Mouse (Mus musculus) cortical plate, adult 2 months (tissue): ENCODE measurements around the gene Fam160b1. TPM values are rescaled to one million over a fixed set of nuclear protein-coding genes. Genes with fewer than 3 reads are reported as not detected.

Experiments used
- H3K27ac ChIP-seq: fragments of 200-500 bp; 2 replicates; pipeline ENCODE4 v1.5.1; 2012; ENCODE audit warnings: low read length, control low read depth, inconsistent platforms; ENCODE audit not compliant: insufficient read depth
- H3K4me1 ChIP-seq: fragments of 200-500 bp; 2 replicates; pipeline ENCODE4 v1.6.1; 2011; ENCODE audit warnings: low read length; ENCODE audit not compliant: control insufficient read depth, insufficient read depth
- H3K4me3 ChIP-seq: fragments of 200-500 bp; 2 replicates; pipeline ENCODE4 v1.5.1; 2011; ENCODE audit warnings: mild to moderate bottlenecking, low read length, control low read depth; ENCODE audit not compliant: insufficient read depth
- CTCF ChIP-seq: fragments of 200-500 bp; IDR thresholded peaks from 2 replicates; pipeline ENCODE4 v1.5.1; 2011; ENCODE audit warnings: mild to moderate bottlenecking, control low read depth, low read length; ENCODE audit not compliant: insufficient read depth; ENCODE audit errors: extremely low read depth
- POLR2A ChIP-seq: fragments of 200-500 bp; IDR thresholded peaks from 2 replicates; pipeline ENCODE4 v1.6.1; 2011; ENCODE audit warnings: mild to moderate bottlenecking, low read length, control low read depth; ENCODE audit not compliant: insufficient read depth; ENCODE audit errors: extremely low read depth
- polyA plus RNA-seq: library from polyadenylated mRNA; depleted of rRNA; stranded (reverse); fragments of >200 nt; gene quantifications from 2 replicates; pipeline ENCODE4 v1.2.3, GENCODE M21; 2012

Fam160b1 gene
- polyA plus RNA-seq, 1 experiment: 16.9 TPM

GRCm38 (mm10) chr19:57357244-57357643, 3.2 kb upstream of the Fam160b1 start:
- TF ChIP-seq POLR2A: no peak
- no peak for TF ChIP-seq CTCF
- Histone ChIP-seq H3K4me1 (peaks cover 4% of the 10 kb centered on the region; the same call in 1 of the 2 replicates), H3K4me3 (no peak overlapping the region), H3K27ac (no peak overlapping the region)

DNA sequence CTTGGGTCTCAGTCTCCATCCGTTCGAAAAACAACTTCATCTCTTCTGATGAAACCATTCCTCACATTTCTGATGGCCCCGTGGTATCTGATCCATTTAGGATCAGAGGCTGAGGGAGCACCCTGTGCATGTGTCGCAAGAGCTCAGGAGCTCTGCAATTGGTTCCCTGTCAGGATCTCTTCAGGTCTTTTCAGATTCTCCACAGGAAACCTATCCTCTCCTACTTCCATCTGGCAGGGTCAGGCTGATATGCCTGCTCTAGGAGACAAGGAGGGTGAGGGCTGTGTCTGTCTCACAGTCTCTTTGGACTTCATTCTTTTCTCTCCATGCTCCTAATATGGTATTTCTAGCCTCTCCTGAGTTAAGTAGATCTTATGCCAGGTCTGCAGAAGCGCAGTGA, 2.7 kb upstream of the Fam160b1 start:
- TF ChIP-seq POLR2A (no peak), CTCF (no peak)
- Histone ChIP-seq H3K27ac (no peak overlapping the region), H3K4me1 (peaks cover 6% of the 10 kb centered on the region; the same call in 1 of the 2 replicates), H3K4me3 (no peak overlapping the region)

- TF ChIP-seq CTCF (peak; percentile 48), POLR2A (no peak)
- Histone ChIP-seq H3K4me3 (peak overlapping the region; percentile 7), H3K4me1 (peaks cover 5% of the 10 kb centered on the region; the same call in 1 of the 2 replicates), H3K27ac (no peak overlapping the region)
These were observed 2.2 kb upstream of the Fam160b1 start for GRCm38 (mm10) chr19:57358322-57358721.

GRCm38 (mm10) chr19:57358836-57359598, 1.5 kb upstream of the Fam160b1 start:
- Histone ChIP-seq H3K4me3 (peak overlapping the region; percentile 7; the same call in 1 of the 2 replicates), H3K4me1 (peaks cover 4% of the 10 kb centered on the region; the same call in 1 of the 2 replicates), H3K27ac (no peak overlapping the region)
- TF ChIP-seq CTCF: no peak
- no peak for TF ChIP-seq POLR2A

GRCm38 (mm10) chr19:57359701-57360326, 666 bp upstream of the Fam160b1 start:
- peak overlapping the region; percentile 26; the same call in 1 of the 2 replicates for H3K27ac ChIP-seq
- peak overlapping the region; percentile 89 for H3K4me3 ChIP-seq
- peaks cover 6% of the 10 kb centered on the region; the same call in 1 of the 2 replicates for H3K4me1 ChIP-seq
- no peak for TF ChIP-seq POLR2A
- no peak for TF ChIP-seq CTCF

DNA sequence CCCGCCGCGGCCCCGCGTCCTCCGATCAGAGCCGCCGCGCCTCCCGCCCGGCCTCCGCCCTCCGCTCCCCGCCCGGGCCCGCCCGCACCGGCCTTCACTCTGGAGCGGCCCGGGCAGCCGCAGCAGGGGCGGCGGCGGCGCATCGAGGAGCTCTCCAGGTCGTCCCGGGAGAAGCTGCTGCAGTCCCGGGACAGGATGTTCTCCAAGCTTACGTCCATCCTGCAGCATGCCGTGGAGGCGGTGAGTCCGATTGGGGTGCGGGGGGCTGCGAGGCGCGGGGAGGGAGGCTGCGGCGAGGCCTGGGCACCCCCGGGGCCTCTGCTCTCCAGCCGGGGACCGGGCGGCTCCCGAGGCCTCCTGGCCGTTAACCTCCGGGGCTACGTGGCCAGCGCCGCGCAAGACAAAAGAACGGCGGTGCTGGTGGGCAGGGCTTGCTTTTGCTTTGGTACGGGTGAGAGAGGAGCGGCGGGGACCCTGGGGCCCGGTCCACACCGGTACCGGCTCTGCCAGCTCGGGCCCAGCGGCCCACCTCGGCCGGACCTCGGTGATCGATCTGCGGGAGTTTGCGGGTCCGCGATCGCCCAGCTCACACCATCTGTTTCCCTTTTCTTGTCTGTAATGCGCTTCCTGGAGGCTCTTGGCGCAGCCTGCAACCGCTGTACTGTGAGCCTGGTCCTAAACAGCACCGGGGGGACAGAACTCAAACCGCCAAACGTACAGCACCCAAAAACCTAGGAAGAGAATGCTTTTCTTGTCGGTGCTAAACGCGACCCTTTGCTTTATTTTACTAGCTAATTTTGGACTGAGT, 855 bp downstream of the Fam160b1 start:
- peaks cover 7% of the 10 kb centered on the region; the same call in 1 of the 2 replicates for H3K4me1 ChIP-seq
- TF ChIP-seq CTCF (no peak), POLR2A (no peak)
- H3K27ac ChIP-seq: peak overlapping the region; percentile 89
- peak overlapping the region; percentile 89 for H3K4me3 ChIP-seq

DNA sequence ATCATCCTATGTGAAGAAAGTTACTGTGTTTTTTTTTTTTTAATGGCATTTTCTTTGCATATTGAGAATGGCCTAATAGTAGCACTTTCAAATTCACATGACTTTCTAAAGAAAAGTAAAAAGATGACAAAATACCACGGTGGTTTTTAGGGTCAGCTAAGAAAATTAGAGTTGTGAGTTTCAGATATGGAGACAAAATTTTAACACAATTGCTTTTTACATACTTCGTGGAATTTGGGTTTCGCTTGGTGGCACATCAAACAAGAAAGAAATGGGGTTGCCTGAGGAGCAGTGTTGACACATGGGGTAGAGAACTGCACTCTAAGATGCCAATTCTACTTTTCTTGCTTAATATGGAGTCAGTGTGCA, 1.4 kb downstream of the Fam160b1 start:
- H3K4me1 ChIP-seq: peaks cover 7% of the 10 kb centered on the region; the same call in 1 of the 2 replicates
- no peak overlapping the region for H3K27ac ChIP-seq
- no peak for TF ChIP-seq CTCF
- TF ChIP-seq POLR2A: no peak
- peak overlapping the region; percentile 89 for H3K4me3 ChIP-seq

GRCm38 (mm10) chr19:57362586-57362985, 2.1 kb downstream of the Fam160b1 start:
- TF ChIP-seq CTCF (no peak), POLR2A (no peak)
- peaks cover 12% of the 10 kb centered on the region for H3K4me1 ChIP-seq
- no peak overlapping the region for H3K27ac ChIP-seq
- peak overlapping the region; percentile 89; the same call in 1 of the 2 replicates for H3K4me3 ChIP-seq

DNA sequence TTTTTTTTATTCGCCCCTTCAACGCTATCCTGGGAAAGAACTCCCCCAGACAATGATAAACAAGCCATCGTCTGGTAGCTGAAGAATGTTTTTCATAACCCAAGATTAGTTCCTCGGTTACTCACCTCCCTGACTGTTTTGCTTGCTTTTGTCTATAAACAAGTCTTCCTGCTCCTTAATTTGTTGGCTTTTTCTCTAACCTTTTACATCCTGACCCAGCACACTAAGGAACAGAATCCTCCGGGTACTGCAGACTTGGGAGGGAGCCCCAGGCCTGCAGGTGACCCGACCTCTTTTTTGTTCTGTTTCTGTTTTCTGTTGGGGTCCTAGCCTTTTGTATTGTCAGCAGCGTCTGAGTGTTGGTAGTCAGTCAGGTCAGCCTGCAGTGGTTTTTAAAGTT, 2.6 kb downstream of the Fam160b1 start:
- no peak for TF ChIP-seq POLR2A
- peaks cover 15% of the 10 kb centered on the region for H3K4me1 ChIP-seq
- H3K27ac ChIP-seq: no peak overlapping the region
- peak overlapping the region; percentile 89; the same call in 1 of the 2 replicates for H3K4me3 ChIP-seq
